Mouse (Mus musculus): ENCODE data around the gene Pla2g2e. TPM values are rescaled to one million over a fixed set of nuclear protein-coding genes. Genes with fewer than 3 reads are reported as not detected.

Pla2g2e gene
- total and polyA plus RNA-seq, 2 experiments from 2014 or later = not detected

DNA sequence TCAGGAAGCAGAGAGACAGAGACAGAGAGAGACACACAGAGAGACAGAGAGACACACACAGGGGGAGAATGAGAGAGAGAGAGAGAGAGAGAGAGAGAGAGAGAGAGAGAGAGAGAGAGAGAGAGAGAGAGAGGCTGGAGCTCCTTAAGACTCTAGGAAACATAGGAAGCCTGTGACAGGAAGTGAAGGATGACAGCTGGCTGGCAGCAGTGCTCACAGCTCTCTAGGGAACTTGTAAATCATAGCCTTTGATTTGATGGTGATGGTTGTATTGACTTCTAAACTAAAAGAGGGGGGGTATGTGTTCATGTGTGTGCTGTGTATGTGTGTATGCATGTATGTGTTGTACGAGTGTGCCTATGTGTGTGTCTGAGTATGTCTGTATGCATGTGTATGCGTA lies 1.8 kb upstream of the Pla2g2e start:
- ATAC-seq (ENCODE audit: low FRiP score) (no peak), DNase-seq (ENCODE audit: low spot score) (no peak)
- Histone ChIP-seq H3K27ac (ENCODE audit: low read depth, low read length) (no peak overlapping the region), H3K4me2 (ENCODE audit: low read depth, low read length, poor library complexity, severe bottlenecking) (no peak overlapping the region), H3K36me3 (ENCODE audit: insufficient read depth, low read length) (no peaks in the 10 kb centered on the region), H3K9me3 (ENCODE audit: low read length) (no peaks in the 10 kb centered on the region), H3K9ac (replicated peaks; ENCODE audit: low read length, poor library complexity, severe bottlenecking) (no peak overlapping the region), H3K4me1 (ENCODE audit: insufficient read depth, low read length) (no peaks in the 10 kb centered on the region), H3K27me3 (ENCODE audit: insufficient read depth, low read length) (no peaks in the 10 kb centered on the region), H3K4me3 (ENCODE audit: low read depth, low read length) (no peak overlapping the region)
- 100% methylated on average over 2 of the region's 2 CpGs for WGBS
- TF ChIP-seq CTCF (IDR thresholded peaks at IDR 0.05) = no peak

DNA sequence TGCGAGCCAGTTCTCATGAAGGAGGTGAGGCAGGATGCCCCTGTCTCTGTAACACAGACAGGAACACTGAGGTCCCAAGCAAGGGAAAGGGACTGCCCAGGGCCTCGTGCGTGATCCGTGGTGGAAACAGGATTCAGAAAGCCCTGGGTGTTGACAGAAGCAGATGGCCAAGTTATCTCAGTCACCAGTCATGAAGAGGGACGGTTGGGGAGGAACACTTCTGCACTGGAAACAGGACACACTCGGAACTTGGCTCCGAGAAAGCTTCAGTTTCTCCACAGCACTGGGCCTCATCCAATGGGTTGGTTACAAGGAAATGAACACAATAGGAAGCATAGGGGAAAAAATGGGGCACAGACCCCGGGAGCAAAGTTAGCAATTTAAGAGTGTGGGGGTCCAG lies 1.0 kb downstream of the Pla2g2e start:
- H3K4me3 ChIP-seq (ENCODE audit: low read depth, low read length) = no peak overlapping the region
- no peak overlapping the region for H3K27ac ChIP-seq (ENCODE audit: low read depth, low read length)
- H3K4me2 ChIP-seq (ENCODE audit: low read depth, low read length, poor library complexity, severe bottlenecking) = no peak overlapping the region
- H3K4me1 ChIP-seq (ENCODE audit: insufficient read depth, low read length) = no peaks in the 10 kb centered on the region
- H3K27me3 ChIP-seq (ENCODE audit: insufficient read depth, low read length) = no peaks in the 10 kb centered on the region
- TF ChIP-seq CTCF (IDR thresholded peaks at IDR 0.05) = no peak
- no peak for DNase-seq (ENCODE audit: low spot score)
- no peak for ATAC-seq (ENCODE audit: low FRiP score)
- H3K9me3 ChIP-seq (ENCODE audit: low read length) = no peaks in the 10 kb centered on the region
- WGBS = 71% methylated on average over 8 of the region's 8 CpGs
- no peak overlapping the region for H3K9ac ChIP-seq (replicated peaks; ENCODE audit: low read length, poor library complexity, severe bottlenecking)
- no peaks in the 10 kb centered on the region for H3K36me3 ChIP-seq (ENCODE audit: insufficient read depth, low read length)

DNA sequence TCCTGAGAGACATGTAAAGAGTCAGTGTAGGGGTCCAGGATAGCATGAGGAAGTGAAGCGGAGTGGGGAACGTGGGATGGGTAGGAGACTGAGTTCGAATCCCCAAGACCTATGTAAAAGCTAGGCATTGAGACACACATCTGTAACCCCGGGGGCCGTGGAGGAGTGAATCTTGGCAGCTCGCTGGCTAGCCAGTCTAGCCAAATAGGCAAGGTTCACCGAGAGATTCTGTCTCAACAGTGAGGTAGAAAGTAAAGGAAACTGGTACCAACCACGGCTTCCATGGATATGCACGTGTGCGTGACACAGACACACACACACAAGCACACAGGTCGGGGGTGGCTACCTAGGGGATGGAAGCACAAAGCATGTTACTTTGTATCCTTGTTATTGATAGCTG lies 2.1 kb downstream of the Pla2g2e start:
- Histone ChIP-seq H3K36me3 (ENCODE audit: insufficient read depth, low read length) (no peaks in the 10 kb centered on the region), H3K27me3 (ENCODE audit: insufficient read depth, low read length) (no peaks in the 10 kb centered on the region), H3K4me1 (ENCODE audit: insufficient read depth, low read length) (no peaks in the 10 kb centered on the region), H3K4me2 (ENCODE audit: low read depth, low read length, poor library complexity, severe bottlenecking) (no peak overlapping the region), H3K4me3 (ENCODE audit: low read depth, low read length) (no peak overlapping the region), H3K9me3 (ENCODE audit: low read length) (no peaks in the 10 kb centered on the region), H3K27ac (ENCODE audit: low read depth, low read length) (no peak overlapping the region), H3K9ac (replicated peaks; ENCODE audit: low read length, poor library complexity, severe bottlenecking) (no peak overlapping the region)
- WGBS = 91% methylated on average over 11 of the region's 11 CpGs
- ATAC-seq (ENCODE audit: low FRiP score) (no peak), DNase-seq (ENCODE audit: low spot score) (no peak)
- no peak for TF ChIP-seq CTCF (IDR thresholded peaks at IDR 0.05)

DNA sequence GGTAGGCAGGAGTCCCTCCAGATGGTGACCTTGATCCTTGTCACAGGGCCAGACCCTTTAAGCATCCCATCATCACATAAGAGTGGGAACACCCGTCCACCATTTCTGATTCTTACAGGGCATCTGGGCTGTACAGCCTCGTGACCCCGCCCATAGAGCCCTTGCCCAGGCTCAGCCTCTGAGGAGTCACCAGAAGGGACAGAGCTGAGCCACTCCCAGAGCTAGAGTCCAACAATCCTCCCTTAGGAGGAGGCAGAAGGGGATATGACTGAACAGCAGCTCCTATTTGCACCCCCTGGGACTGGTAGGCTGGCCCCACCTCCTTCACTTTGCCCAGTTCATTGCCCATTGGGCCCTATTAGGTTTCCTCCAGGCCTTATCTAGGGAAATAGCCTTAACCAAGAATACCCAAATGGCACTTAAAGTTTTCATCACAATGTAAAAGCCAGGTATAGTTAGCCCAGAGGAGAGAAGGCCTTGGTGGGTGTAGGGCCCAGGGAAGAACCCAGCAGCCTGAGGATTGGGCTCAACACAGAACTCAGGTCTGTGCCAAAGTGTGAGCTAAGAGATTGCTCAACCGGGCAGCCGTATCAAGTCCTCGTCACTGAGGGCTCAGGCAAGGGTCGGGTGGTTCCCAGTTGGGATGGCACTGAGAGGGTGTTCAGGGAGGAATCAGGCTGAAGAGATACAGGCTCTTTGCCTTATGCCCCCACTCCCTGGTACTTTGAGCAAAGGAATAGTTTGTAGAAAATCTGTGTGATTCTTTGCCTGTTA lies 3.3 kb downstream of the Pla2g2e start:
- WGBS = 85% methylated on average over 7 of the region's 7 CpGs
- TF ChIP-seq CTCF (IDR thresholded peaks at IDR 0.05) = no peak
- ATAC-seq (ENCODE audit: low FRiP score) (no peak), DNase-seq (ENCODE audit: low spot score) (no peak)
- Histone ChIP-seq H3K9me3 (ENCODE audit: low read length) (no peaks in the 10 kb centered on the region), H3K4me3 (ENCODE audit: low read depth, low read length) (no peak overlapping the region), H3K4me1 (ENCODE audit: insufficient read depth, low read length) (no peaks in the 10 kb centered on the region), H3K27ac (ENCODE audit: low read depth, low read length) (no peak overlapping the region), H3K36me3 (ENCODE audit: insufficient read depth, low read length) (no peaks in the 10 kb centered on the region), H3K9ac (replicated peaks; ENCODE audit: low read length, poor library complexity, severe bottlenecking) (no peak overlapping the region), H3K27me3 (ENCODE audit: insufficient read depth, low read length) (no peaks in the 10 kb centered on the region), H3K4me2 (ENCODE audit: low read depth, low read length, poor library complexity, severe bottlenecking) (no peak overlapping the region)

DNA sequence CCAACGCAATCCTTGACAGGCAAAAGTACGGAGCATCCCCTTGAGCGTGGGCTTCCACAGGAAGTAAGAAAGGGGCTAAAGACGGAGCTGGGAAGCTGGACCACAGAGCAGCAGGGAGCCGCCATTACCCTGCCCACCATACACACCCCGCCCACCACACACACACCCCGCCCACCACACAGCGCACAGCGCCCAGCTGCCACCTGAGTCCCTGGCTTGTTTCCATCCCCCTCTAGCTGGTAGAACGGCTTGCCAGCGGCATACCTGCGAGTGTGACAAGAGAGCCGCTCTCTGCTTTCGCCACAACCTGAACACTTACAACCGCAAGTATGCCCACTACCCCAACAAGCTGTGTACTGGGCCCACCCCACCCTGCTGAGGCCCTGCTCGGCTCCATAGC lies 4.4 kb downstream of the Pla2g2e start:
- 0 out of 2 replicates have a peak overlapping the region, but pooled peaks have one; percentile 19 for H3K9ac ChIP-seq (replicated peaks; ENCODE audit: low read length, poor library complexity, severe bottlenecking)
- WGBS = 9% methylated on average over 15 of the region's 16 CpGs
- DNase-seq (ENCODE audit: low spot score) = peak; percentile 19

DNA sequence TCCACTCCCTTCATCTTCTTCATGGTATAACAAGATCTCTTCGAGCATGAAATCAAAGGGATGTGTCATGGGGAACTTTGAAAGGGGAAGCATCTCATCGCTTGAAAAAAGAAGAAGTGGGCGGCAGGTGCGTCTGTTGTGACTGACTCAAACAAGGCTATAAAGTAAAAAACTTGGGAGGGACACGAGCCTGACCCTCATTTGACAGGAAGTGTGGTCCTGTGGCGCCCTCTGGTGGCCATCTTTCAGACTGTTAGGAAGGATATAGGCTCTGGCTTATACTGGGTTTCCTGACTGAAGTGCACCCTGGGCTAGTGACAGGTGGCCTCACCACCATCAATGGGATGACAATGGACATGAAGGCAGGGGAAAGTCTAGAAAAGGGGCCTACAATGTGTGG lies 6.5 kb downstream of the Pla2g2e start:
- Histone ChIP-seq H3K4me1 (ENCODE audit: insufficient read depth, low read length) (no peaks in the 10 kb centered on the region), H3K4me3 (ENCODE audit: low read depth, low read length) (no peak overlapping the region), H3K9ac (replicated peaks; ENCODE audit: low read length, poor library complexity, severe bottlenecking) (no peak overlapping the region), H3K27ac (ENCODE audit: low read depth, low read length) (no peak overlapping the region), H3K36me3 (ENCODE audit: insufficient read depth, low read length) (no peaks in the 10 kb centered on the region), H3K27me3 (ENCODE audit: insufficient read depth, low read length) (no peaks in the 10 kb centered on the region), H3K9me3 (ENCODE audit: low read length) (no peaks in the 10 kb centered on the region), H3K4me2 (ENCODE audit: low read depth, low read length, poor library complexity, severe bottlenecking) (no peak overlapping the region)
- ATAC-seq (ENCODE audit: low FRiP score) = peak; percentile 54; the same call in 1 of the 2 replicates
- DNase-seq (ENCODE audit: low spot score) = peak; percentile 88
- peak; percentile 95 for TF ChIP-seq CTCF (IDR thresholded peaks at IDR 0.05)
- 5% methylated on average over 6 of the region's 6 CpGs for WGBS

More for the DNA sequence above, 4.4 kb downstream of the Pla2g2e start:
- no peak overlapping the region for H3K4me3 ChIP-seq (ENCODE audit: low read depth, low read length)
- no peak overlapping the region; the same call in 1 of the 2 replicates for H3K4me2 ChIP-seq (ENCODE audit: low read depth, low read length, poor library complexity, severe bottlenecking)
- TF ChIP-seq CTCF (IDR thresholded peaks at IDR 0.05) = no peak
- no peak overlapping the region for H3K27ac ChIP-seq (ENCODE audit: low read depth, low read length)
- H3K27me3 ChIP-seq (ENCODE audit: insufficient read depth, low read length) = no peaks in the 10 kb centered on the region
- no peaks in the 10 kb centered on the region for H3K4me1 ChIP-seq (ENCODE audit: insufficient read depth, low read length)
- ATAC-seq (ENCODE audit: low FRiP score) = no peak
- H3K9me3 ChIP-seq (ENCODE audit: low read length) = no peaks in the 10 kb centered on the region
- no peaks in the 10 kb centered on the region for H3K36me3 ChIP-seq (ENCODE audit: insufficient read depth, low read length)

All from midbrain, postnatal 0 days (tissue).